In the genomic region with DNA sequence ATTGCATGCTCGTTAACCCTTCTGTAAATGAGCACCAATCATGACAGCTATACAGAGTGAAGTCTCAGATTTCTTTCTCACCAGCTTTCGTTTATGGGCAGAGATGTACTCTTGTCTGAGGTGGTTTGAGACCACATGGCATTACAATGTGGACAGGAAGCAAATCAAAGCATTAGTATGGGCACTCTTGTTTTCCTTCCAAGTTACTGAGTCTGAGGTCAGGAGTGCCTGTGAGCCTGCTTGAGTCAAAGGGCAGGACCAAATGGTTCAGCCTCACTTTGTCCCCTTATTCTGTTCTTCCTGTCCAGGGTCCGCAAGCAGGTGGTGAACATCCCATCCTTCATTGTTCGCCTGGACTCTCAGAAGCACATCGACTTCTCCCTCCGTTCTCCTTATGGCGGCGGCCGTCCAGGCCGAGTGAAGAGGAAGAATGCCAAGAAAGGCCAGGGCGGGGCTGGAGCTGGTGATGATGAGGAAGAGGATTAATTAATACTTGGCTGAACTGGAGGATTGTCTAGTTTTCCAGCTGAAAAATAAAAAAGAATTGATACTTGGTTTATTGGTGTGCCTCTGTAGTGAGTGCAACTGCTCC, we compare ENCODE assay signal across 8 mouse cellular contexts. TPM values are rescaled to one million over a fixed set of nuclear protein-coding genes. Genes with fewer than 3 reads are reported as not detected.
DNase-seq lines count a peak whose midpoint lies in the region; ATAC-seq and TF ChIP-seq lines count a peak whose summit lies in the region.

No protein-coding gene starts in this region.

- H3K4me1 ChIP-seq in kidney, embryonic 14.5 days (ENCODE audit: control insufficient read depth, insufficient read depth, low read length): peaks cover 3% of the 10 kb centered on the region; the same call in 1 of the 2 replicates
- H3K4me1 ChIP-seq in embryonic facial prominence, embryonic 15.5 days: peaks cover 12% of the 10 kb centered on the region
- peaks cover 5% of the 10 kb centered on the region; the same call in 1 of the 2 replicates for H3K4me1 ChIP-seq in intestine, postnatal 0 days (replicated peaks; ENCODE audit: control insufficient read depth, insufficient read depth, low read length)

- H3K27me3 ChIP-seq in kidney, embryonic 14.5 days (ENCODE audit: control insufficient read depth, insufficient read depth, low read length): no peaks in the 10 kb centered on the region
- H3K27me3 ChIP-seq in embryonic facial prominence, embryonic 15.5 days: no peaks in the 10 kb centered on the region
- H3K27me3 ChIP-seq in intestine, postnatal 0 days (replicated peaks; ENCODE audit: control insufficient read depth, insufficient read depth, low read length): no peaks in the 10 kb centered on the region

- no peak overlapping the region for H3K27ac ChIP-seq in kidney, embryonic 14.5 days (ENCODE audit: low read depth, low read length)
- no peak overlapping the region; the same call in 1 of the 2 replicates for H3K27ac ChIP-seq in embryonic facial prominence, embryonic 15.5 days (replicated peaks)
- H3K27ac ChIP-seq in intestine, postnatal 0 days (ENCODE audit: low read depth, low read length): no peak overlapping the region

- H3K36me3 ChIP-seq in kidney, embryonic 14.5 days (ENCODE audit: control insufficient read depth, insufficient read depth, low read length): peaks cover 26% of the 10 kb centered on the region
- peaks cover 32% of the 10 kb centered on the region for H3K36me3 ChIP-seq in embryonic facial prominence, embryonic 15.5 days
- peaks cover 8% of the 10 kb centered on the region for H3K36me3 ChIP-seq in intestine, postnatal 0 days (ENCODE audit: control insufficient read depth, insufficient read depth)

- peak overlapping the region; percentile 87 for H3K4me2 ChIP-seq in kidney, embryonic 14.5 days (replicated peaks; ENCODE audit: low read depth, low read length)
- peak overlapping the region; percentile 65 for H3K4me2 ChIP-seq in embryonic facial prominence, embryonic 15.5 days (replicated peaks)
- peak overlapping the region; percentile 71; the same call in 1 of the 2 replicates for H3K4me2 ChIP-seq in intestine, postnatal 0 days (replicated peaks; ENCODE audit: low read depth)

- H3K9me3 ChIP-seq in kidney, embryonic 14.5 days (ENCODE audit: control insufficient read depth, low read length): no peaks in the 10 kb centered on the region
- no peaks in the 10 kb centered on the region for H3K9me3 ChIP-seq in embryonic facial prominence, embryonic 15.5 days (replicated peaks)
- no peaks in the 10 kb centered on the region for H3K9me3 ChIP-seq in intestine, postnatal 0 days (ENCODE audit: control insufficient read depth)

- no peak for DNase-seq in kidney, postnatal 10 days
- DNase-seq in neural tube, embryonic 10.5 days (ENCODE audit: extremely low spot score, low spot score): peak; percentile 16
- DNase-seq in T-cell, adult 2 months (ENCODE audit: low spot score): no peak
- no peak for DNase-seq in urinary bladder, postnatal 4 days (ENCODE audit: low spot score in 2 of 2)

- no peak for ATAC-seq in kidney, embryonic 14.5 days (ENCODE audit: low FRiP score, low TSS enrichment)
- ATAC-seq in embryonic facial prominence, embryonic 15.5 days (ENCODE audit: insufficient number of reproducible peaks, low FRiP score, low TSS enrichment, low read depth): no peak
- ATAC-seq in intestine, postnatal 0 days: no peak
- no peak for ATAC-seq in megakaryocyte-erythroid progenitor cell, adult 5-6 weeks (replicated peaks; ENCODE audit: low FRiP score, low TSS enrichment, poor library complexity, severe bottlenecking)

- peak overlapping the region; percentile 91 for H3K4me3 ChIP-seq in kidney, embryonic 14.5 days (ENCODE audit: low read length)
- peak overlapping the region; percentile 76 for H3K4me3 ChIP-seq in embryonic facial prominence, embryonic 15.5 days (replicated peaks)
- H3K4me3 ChIP-seq in intestine, postnatal 0 days (ENCODE audit: low read depth, low read length): no peak overlapping the region; the same call in 1 of the 2 replicates

- H3K9ac ChIP-seq in kidney, embryonic 14.5 days (ENCODE audit: low read depth, low read length): peak overlapping the region; percentile 94; the same call in 1 of the 2 replicates
- H3K9ac ChIP-seq in embryonic facial prominence, embryonic 15.5 days: peak overlapping the region; percentile 86; the same call in 1 of the 2 replicates
- H3K9ac ChIP-seq in intestine, postnatal 0 days (ENCODE audit: low read depth, low read length): no peak overlapping the region; the same call in 1 of the 2 replicates

- TF ChIP-seq CTCF in intestine, postnatal 0 days (IDR thresholded peaks at IDR 0.05; ENCODE audit: low read depth): no peak

- WGBS in kidney, embryonic 14.5 days: 62% methylated on average over 11 of the region's 11 CpGs
- 55% methylated on average over 11 of the region's 11 CpGs for WGBS in embryonic facial prominence, embryonic 15.5 days
- 32% methylated on average over 11 of the region's 11 CpGs for WGBS in intestine, postnatal 0 days

RNA-seq across cellular contexts. Expression of a gene that starts 2.6 kb away (rescaled TPM):
- 1,617 and 1,895 TPM in 2 replicates for polyA plus RNA-seq in kidney, embryonic 14.5 days (2014; fragmentation: Nextera tagmentation; extraction: Ambion mirVana)
- 1,464 and 1,578 TPM in 2 replicates for polyA plus RNA-seq in embryonic facial prominence, embryonic 15.5 days (2015; fragmentation: Nextera tagmentation; extraction: Ambion mirVana)
- polyA plus RNA-seq in intestine, postnatal 0 days (2015; fragmentation: Nextera tagmentation; extraction: Ambion mirVana): 791 and 834 TPM in 2 replicates
- total RNA-seq in megakaryocyte-erythroid progenitor cell, adult 5-6 weeks (2014; fragmentation: Nextera tagmentation): 3,542 and 4,029 TPM in 2 replicates
- 1,380 and 1,558 TPM in 2 replicates for total RNA-seq in megakaryocyte-erythroid progenitor cell, adult 5-6 weeks (2017)

RNA-seq across cellular contexts. Expression of a gene that starts 13.1 kb away (rescaled TPM):
- 32.0 and 45.0 TPM in 2 replicates for polyA plus RNA-seq in kidney, embryonic 14.5 days (2014; fragmentation: Nextera tagmentation; extraction: Ambion mirVana)
- 53.8 and 62.4 TPM in 2 replicates for polyA plus RNA-seq in embryonic facial prominence, embryonic 15.5 days (2015; fragmentation: Nextera tagmentation; extraction: Ambion mirVana)
- 28.4 and 29.6 TPM in 2 replicates for polyA plus RNA-seq in intestine, postnatal 0 days (2015; fragmentation: Nextera tagmentation; extraction: Ambion mirVana)
- total RNA-seq in megakaryocyte-erythroid progenitor cell, adult 5-6 weeks (2014; fragmentation: Nextera tagmentation): 20.2 and 26.7 TPM in 2 replicates
- 8.5 and 18.9 TPM in 2 replicates for total RNA-seq in megakaryocyte-erythroid progenitor cell, adult 5-6 weeks (2017)

RNA-seq across cellular contexts. Expression of a gene that starts 13.8 kb away (rescaled TPM):
- polyA plus RNA-seq in kidney, embryonic 14.5 days (2014; fragmentation: Nextera tagmentation; extraction: Ambion mirVana): 0.19 and 0.87 TPM in 2 replicates
- polyA plus RNA-seq in embryonic facial prominence, embryonic 15.5 days (2015; fragmentation: Nextera tagmentation; extraction: Ambion mirVana): 1.4 and 1.6 TPM in 2 replicates
- polyA plus RNA-seq in intestine, postnatal 0 days (2015; fragmentation: Nextera tagmentation; extraction: Ambion mirVana): 0.69 and 0.77 TPM in 2 replicates
- 0.69 TPM in 1 of 2 replicates, not detected in the other for total RNA-seq in megakaryocyte-erythroid progenitor cell, adult 5-6 weeks (2014; fragmentation: Nextera tagmentation)
- total RNA-seq in megakaryocyte-erythroid progenitor cell, adult 5-6 weeks (2017): 1.5 TPM in 1 of 2 replicates, not detected in the other

RNA-seq across cellular contexts. Expression of a gene that starts 13.8 kb away (rescaled TPM):
- polyA plus RNA-seq in kidney, embryonic 14.5 days (2014; fragmentation: Nextera tagmentation; extraction: Ambion mirVana): 287 and 317 TPM in 2 replicates
- 275 and 298 TPM in 2 replicates for polyA plus RNA-seq in embryonic facial prominence, embryonic 15.5 days (2015; fragmentation: Nextera tagmentation; extraction: Ambion mirVana)
- polyA plus RNA-seq in intestine, postnatal 0 days (2015; fragmentation: Nextera tagmentation; extraction: Ambion mirVana): 123 and 129 TPM in 2 replicates
- 6.6 and 9.5 TPM in 2 replicates for total RNA-seq in megakaryocyte-erythroid progenitor cell, adult 5-6 weeks (2014; fragmentation: Nextera tagmentation)
- total RNA-seq in megakaryocyte-erythroid progenitor cell, adult 5-6 weeks (2017): 10.3 and 18.2 TPM in 2 replicates

RNA-seq across cellular contexts. Expression of a gene that starts 29.1 kb away (rescaled TPM):
- polyA plus RNA-seq in kidney, embryonic 14.5 days (2014; fragmentation: Nextera tagmentation; extraction: Ambion mirVana): 18.0 and 19.9 TPM in 2 replicates
- 9.5 and 14.3 TPM in 2 replicates for polyA plus RNA-seq in embryonic facial prominence, embryonic 15.5 days (2015; fragmentation: Nextera tagmentation; extraction: Ambion mirVana)
- 100 TPM in 2 replicates for polyA plus RNA-seq in intestine, postnatal 0 days (2015; fragmentation: Nextera tagmentation; extraction: Ambion mirVana)
- total RNA-seq in megakaryocyte-erythroid progenitor cell, adult 5-6 weeks (2014; fragmentation: Nextera tagmentation): 10.8 and 19.5 TPM in 2 replicates
- 1.7 and 8.6 TPM in 2 replicates for total RNA-seq in megakaryocyte-erythroid progenitor cell, adult 5-6 weeks (2017)
